Mouse (Mus musculus) spleen, postnatal 36 days (tissue): Measurements from ENCODE around the gene Mucl3.
A peak's percentile ranks its signal among the peaks of the same experiment; 100 is the strongest.

Experiments used
- DNase-seq, 2 experiments: peaks; one replicate each; pipeline ENCODE4 v3.0.0; 2022; ENCODE audit warnings: low spot score in 2 of 2, mixed read lengths in 1 of 2

Mucl3 gene

GRCm38 (mm10) chr17:35635699-35636111, 7.8 kb downstream of the Mucl3 start:
- peak; percentile 22 to 42 for DNase-seq

- no peak for DNase-seq
Measured at GRCm38 (mm10) chr17:35635202-35635601, 8.3 kb downstream of the Mucl3 start.

- DNase-seq, result no peak
Measured at GRCm38 (mm10) chr17:35633992-35634391, 9.5 kb downstream of the Mucl3 start.

GRCm38 (mm10) chr17:35626537-35626936, 17.0 kb downstream of the Mucl3 start, which contains the start of gene Gm9573:
Gene Gm9573, minus strand, starts transcription at chr17:35626637.
- DNase-seq, result no peak

- DNase-seq, result no peak
Measured at GRCm38 (mm10) chr17:35617127-35617526, 26.4 kb downstream of the Mucl3 start.

GRCm38 (mm10) chr17:35601736-35602354, 41.6 kb downstream of the Mucl3 start:
- no peak for DNase-seq

- DNase-seq, result no peak
Measured at GRCm38 (mm10) chr17:35601249-35601648, 42.2 kb downstream of the Mucl3 start, which contains the start of gene Sfta2. Gene Sfta2, plus strand, starts transcription at chr17:35601549.

- no peak for DNase-seq
Measured at GRCm38 (mm10) chr17:35597399-35597798, 46.1 kb downstream of the Mucl3 start.

- no peak for DNase-seq
Measured at GRCm38 (mm10) chr17:35594456-35594855, 49.0 kb downstream of the Mucl3 start.

- DNase-seq, result no peak
Measured at GRCm38 (mm10) chr17:35593786-35594185, 49.7 kb downstream of the Mucl3 start.

- DNase-seq, result no peak
Measured at GRCm38 (mm10) chr17:35592131-35592530, 51.4 kb downstream of the Mucl3 start.

- no peak for DNase-seq
Measured at GRCm38 (mm10) chr17:35591731-35592130, 51.8 kb downstream of the Mucl3 start.

GRCm38 (mm10) chr17:35591219-35591578, 52.3 kb downstream of the Mucl3 start:
- DNase-seq, result no peak

GRCm38 (mm10) chr17:35590410-35591218, 52.9 kb downstream of the Mucl3 start:
- peak in 1 of 2 experiments; percentile 22 for DNase-seq

- no peak for DNase-seq
Measured at GRCm38 (mm10) chr17:35588387-35588786, 55.1 kb downstream of the Mucl3 start.

GRCm38 (mm10) chr17:35587291-35587690, 56.2 kb downstream of the Mucl3 start:
- DNase-seq, result no peak
